Mouse (Mus musculus) cortical plate, adult 2 months (tissue): ENCODE results near the gene Lmo7. TPM values are rescaled to one million over a fixed set of nuclear protein-coding genes. Genes with fewer than 3 reads are reported as not detected.

Experiments
- H3K27ac ChIP-seq: fragments of 200-500 bp; 2 replicates; pipeline ENCODE4 v1.5.1; 2012; ENCODE audit warnings: low read length, control low read depth, inconsistent platforms; ENCODE audit not compliant: insufficient read depth
- H3K4me1 ChIP-seq: fragments of 200-500 bp; 2 replicates; pipeline ENCODE4 v1.6.1; 2011; ENCODE audit warnings: low read length; ENCODE audit not compliant: control insufficient read depth, insufficient read depth
- H3K4me3 ChIP-seq: fragments of 200-500 bp; 2 replicates; pipeline ENCODE4 v1.5.1; 2011; ENCODE audit warnings: mild to moderate bottlenecking, low read length, control low read depth; ENCODE audit not compliant: insufficient read depth
- CTCF ChIP-seq: fragments of 200-500 bp; IDR thresholded peaks from 2 replicates; pipeline ENCODE4 v1.5.1; 2011; ENCODE audit warnings: mild to moderate bottlenecking, control low read depth, low read length; ENCODE audit not compliant: insufficient read depth; ENCODE audit errors: extremely low read depth
- POLR2A ChIP-seq: fragments of 200-500 bp; IDR thresholded peaks from 2 replicates; pipeline ENCODE4 v1.6.1; 2011; ENCODE audit warnings: mild to moderate bottlenecking, low read length, control low read depth; ENCODE audit not compliant: insufficient read depth; ENCODE audit errors: extremely low read depth
- polyA plus RNA-seq: library from polyadenylated mRNA; depleted of rRNA; stranded (reverse); fragments of >200 nt; gene quantifications from 2 replicates; pipeline ENCODE4 v1.2.3, GENCODE M21; 2012; rRNA removed

Lmo7 gene
- polyA plus RNA-seq, 1 experiment: 30.9 TPM

DNA sequence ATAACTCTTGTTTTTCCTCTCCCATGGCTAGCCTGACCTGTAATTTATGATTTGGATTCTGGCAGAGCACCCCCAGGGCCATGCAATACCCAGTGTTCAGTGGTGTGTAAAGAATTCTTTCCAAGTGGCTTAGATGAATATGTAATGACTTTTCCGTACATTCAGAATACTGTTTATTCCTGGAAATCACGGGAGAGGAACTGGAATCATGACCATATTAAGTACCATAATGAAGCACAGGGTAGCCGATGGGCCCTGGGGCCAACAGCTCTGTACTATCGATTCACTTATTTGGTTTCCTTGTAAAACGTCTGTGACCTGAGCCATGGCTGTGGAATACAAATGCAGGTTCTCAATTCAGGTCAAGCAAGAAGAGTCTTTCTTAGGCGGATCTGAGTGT is 221.3 kb downstream of the Lmo7 start:
- H3K27ac ChIP-seq: no peak overlapping the region
- H3K4me1 ChIP-seq: no peaks in the 10 kb centered on the region
- TF ChIP-seq POLR2A: no peak
- no peak for TF ChIP-seq CTCF
- no peak overlapping the region for H3K4me3 ChIP-seq

DNA sequence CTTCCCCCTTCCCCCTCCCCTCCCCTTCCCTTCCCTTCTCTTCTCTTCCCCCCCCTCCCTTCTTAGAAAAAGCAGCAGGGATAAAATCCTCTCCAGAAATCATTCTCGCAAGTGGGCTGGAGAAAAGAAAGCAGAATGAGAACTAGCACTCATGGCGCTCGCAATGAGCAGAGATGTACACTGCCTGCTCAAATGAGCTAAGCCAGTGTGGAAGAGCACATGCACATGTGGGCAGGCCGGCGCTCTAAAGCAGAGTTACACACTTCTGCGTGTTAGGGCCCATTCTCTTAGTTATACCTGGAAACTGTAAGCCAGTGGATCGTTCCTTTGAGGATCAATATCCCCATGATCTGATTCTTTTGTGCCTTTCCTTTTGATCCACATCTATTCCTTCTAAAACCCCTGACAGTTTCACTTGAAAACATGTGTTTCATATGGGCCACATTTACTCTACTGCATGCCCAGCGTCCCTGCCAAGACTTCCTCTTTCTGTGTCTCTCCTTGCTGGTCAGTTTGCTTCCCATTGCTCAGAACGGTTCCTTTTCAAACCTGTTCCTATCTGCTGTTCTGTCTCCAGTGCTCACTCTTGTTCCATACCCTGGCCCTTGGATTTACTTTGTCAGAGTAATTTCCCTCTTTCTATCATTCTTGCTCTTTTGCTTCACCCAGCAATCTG is 224.2 kb downstream of the Lmo7 start:
- no peak overlapping the region for H3K4me3 ChIP-seq
- no peak for TF ChIP-seq CTCF
- TF ChIP-seq POLR2A: no peak
- no peaks in the 10 kb centered on the region for H3K4me1 ChIP-seq
- no peak overlapping the region for H3K27ac ChIP-seq

DNA sequence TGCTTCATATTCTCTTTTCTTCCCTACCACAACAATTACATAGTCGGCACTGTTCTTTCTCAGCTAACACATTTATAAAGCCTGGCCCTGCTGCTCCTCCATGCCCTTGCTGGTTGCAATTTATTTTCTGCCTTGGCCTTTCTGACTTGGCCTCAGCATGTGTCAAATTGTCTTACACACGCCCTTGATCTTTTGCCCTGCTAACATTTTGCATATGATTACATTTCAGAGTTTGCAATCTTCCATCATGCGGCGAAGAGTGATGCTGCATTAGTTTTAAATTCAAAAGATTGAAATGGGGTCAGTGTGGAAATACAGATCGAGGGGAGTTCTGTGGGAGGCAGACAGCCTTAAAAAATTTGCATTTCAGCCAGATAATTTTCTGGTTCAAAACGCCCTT is 234.6 kb downstream of the Lmo7 start:
- Histone ChIP-seq H3K27ac (no peak overlapping the region), H3K4me3 (no peak overlapping the region), H3K4me1 (no peaks in the 10 kb centered on the region)
- TF ChIP-seq POLR2A: no peak
- TF ChIP-seq CTCF: no peak

DNA sequence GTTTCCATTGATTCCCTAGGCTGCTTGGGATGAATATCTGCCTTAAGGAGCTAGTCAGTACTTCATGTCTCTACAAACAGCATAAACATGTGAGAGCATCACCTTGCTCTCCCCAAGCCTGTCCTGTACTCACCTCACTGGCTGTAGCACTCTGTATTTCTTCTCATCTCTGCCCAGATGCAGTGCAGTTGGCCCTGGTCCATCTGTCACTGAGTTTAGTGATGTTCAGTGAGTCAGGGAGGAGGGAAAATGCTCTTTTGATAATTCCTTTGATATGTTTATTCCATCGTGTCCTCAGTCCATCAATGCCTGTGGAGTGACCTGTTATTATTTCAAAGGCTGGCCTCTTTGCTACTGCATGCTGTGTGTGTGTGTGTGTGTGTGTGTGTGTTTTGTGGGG is 235.2 kb downstream of the Lmo7 start:
- TF ChIP-seq POLR2A: no peak
- no peak for TF ChIP-seq CTCF
- Histone ChIP-seq H3K27ac (no peak overlapping the region), H3K4me3 (no peak overlapping the region), H3K4me1 (no peaks in the 10 kb centered on the region)

DNA sequence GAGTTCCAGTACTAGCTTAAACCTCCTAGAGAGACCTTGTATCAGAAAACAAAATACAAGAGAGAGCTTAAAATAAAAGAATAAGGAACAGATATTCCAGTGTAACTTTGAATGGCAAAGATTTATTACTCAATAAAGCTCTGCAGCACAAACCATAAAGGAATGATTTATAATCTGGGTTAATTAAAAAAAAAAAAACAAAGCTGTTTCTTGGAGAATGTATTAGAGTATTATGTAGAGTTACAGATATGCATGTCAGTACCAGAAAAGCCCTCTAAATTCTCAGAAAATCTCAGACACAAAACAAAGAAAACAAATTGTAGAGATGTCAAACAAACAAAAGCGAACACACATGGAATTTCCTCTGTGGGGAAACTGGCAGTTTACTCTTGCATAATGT is 243.0 kb downstream of the Lmo7 start:
- H3K4me3 ChIP-seq: no peak overlapping the region
- TF ChIP-seq POLR2A: no peak
- no peaks in the 10 kb centered on the region for H3K4me1 ChIP-seq
- no peak overlapping the region for H3K27ac ChIP-seq

DNA sequence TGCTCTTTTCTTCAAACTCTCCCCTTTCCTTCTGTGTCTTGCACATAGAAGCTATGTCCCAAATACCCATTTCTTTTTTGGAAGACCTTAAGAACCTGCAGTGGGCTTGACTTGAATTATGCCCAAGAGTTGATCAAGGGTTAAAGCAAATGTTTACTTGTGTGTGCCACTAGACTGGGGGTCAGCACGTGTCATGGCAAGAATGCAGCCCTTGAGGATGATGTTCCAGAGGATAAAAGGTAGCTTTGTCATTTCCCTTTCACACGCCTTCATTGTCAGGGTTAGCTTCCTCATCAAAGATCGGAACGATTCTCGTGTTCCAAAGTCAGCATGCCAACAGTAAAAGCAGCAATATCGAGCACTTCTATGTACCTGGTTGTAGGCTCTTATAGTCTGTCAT is 243.4 kb downstream of the Lmo7 start:
- Histone ChIP-seq H3K4me3 (no peak overlapping the region), H3K27ac (no peak overlapping the region), H3K4me1 (no peaks in the 10 kb centered on the region)
- TF ChIP-seq POLR2A (no peak), CTCF (no peak)

DNA sequence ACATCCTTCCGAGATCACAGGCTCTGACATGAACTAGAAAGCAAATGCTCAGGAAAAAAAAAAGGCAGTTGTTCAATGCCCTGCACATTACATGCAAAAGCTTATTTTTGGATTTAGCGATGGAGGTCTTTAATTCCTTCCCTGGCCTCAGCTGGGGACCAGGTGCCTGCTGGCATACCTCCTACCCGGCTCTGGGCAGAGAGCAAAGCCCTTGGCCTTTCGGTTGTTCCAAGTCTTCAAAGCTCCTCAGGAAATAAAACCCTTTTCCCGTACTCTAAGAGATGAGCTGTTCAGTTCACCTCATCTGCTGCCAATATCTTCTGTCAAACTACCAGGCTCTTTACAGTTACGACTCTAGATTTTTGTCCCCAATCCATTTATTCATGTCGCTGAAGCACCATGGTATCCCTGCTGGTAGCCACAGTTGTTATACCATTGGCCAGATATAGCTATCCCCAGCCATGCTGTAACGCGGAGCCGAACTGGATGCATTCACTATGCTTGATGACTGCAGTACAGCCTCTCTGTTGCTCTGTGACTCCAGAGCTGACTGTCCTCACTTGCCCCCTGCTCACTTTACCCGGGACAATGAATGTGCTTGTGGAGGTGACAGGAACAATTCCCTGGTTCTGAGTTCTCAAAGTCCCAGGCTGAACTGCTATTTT is 246.4 kb downstream of the Lmo7 start:
- TF ChIP-seq POLR2A (no peak), CTCF (no peak)
- H3K27ac ChIP-seq: no peak overlapping the region
- H3K4me1 ChIP-seq: no peaks in the 10 kb centered on the region
- H3K4me3 ChIP-seq: no peak overlapping the region

Other genes starting within 250 kb of the Lmo7 start
- 6.5 and 8.1 TPM in 2 replicates for gene Tbc1d4, start 120.8 kb upstream of the Lmo7 start, polyA plus RNA-seq
- gene Commd6, start 89.3 kb upstream of the Lmo7 start, polyA plus RNA-seq: 52.2 and 64.5 TPM in 2 replicates
- gene Uchl3, start 76.0 kb upstream of the Lmo7 start, polyA plus RNA-seq: 51.4 and 52.3 TPM in 2 replicates
- 0.35 TPM in 1 of 2 replicates, not detected in the other for gene Gm9922, start 143 bp upstream of the Lmo7 start, polyA plus RNA-seq